Mouse (Mus musculus): ENCODE results near the gene Col17a1. TPM values are rescaled to one million over a fixed set of nuclear protein-coding genes. Genes with fewer than 3 reads are reported as not detected.
A peak's percentile ranks its signal among the peaks of the same experiment; 100 is the strongest.

The Col17a1 gene
- 0.27 and 0.54 TPM in 2 replicates for polyA plus RNA-seq (2012; rRNA removed)

GRCm38 (mm10) chr19:47691994-47692393 lies at the start of gene Col17a1:
Gene Col17a1 (minus strand): TSS chr19:47692094.
- no peak for DNase-seq
- TF ChIP-seq POLR2A (IDR thresholded peaks at IDR 0.05; ENCODE audit: low read depth, low read length) (no peak), CTCF (conservative IDR thresholded peaks at IDR 0.05; ENCODE audit: insufficient read depth, insufficient read length, low read depth, low read length) (no peak)
- H3K27ac ChIP-seq (ENCODE audit: insufficient read depth, low read depth, low read length) = no peak within 1 kb of the TSS
- no peak within 1 kb of the TSS for H3K4me3 ChIP-seq (ENCODE audit: insufficient read depth, low read depth, low read length)
- H3K27me3 ChIP-seq (replicated peaks; ENCODE audit: control insufficient read depth, insufficient read depth, low read length) = no peaks in the 10 kb centered on the region
- no peaks in the 10 kb centered on the region for H3K36me3 ChIP-seq (ENCODE audit: control insufficient read depth, insufficient read depth, low read length)
- no peaks in the 10 kb centered on the region for H3K4me1 ChIP-seq (ENCODE audit: control insufficient read depth, insufficient read depth, low read length)
- WGBS = 48% methylated on average over 6 of the region's 6 CpGs

DNA sequence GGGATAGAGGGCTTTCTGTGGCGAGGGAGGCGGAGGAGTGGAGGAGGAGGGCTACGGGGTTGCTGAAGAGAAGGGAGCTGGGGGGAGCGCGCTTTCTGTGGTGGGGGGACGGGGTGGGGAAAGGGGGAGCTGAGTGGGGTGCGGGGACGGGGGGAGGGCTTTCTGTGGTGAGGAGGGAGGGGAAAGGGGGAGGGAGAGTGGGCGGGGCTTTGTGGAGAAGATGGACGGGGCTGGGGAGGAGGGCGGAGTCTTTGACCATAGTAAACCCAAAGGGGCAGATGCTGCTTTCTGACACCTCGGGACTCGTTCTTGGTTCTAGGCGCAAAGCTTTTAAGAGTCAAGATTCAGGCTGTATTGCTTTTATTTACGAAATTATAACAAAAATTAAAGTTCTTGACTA lies 40.0 kb upstream of the Col17a1 start:
- TF ChIP-seq POLR2A (IDR thresholded peaks at IDR 0.05; ENCODE audit: low read depth, low read length) (no peak), CTCF (conservative IDR thresholded peaks at IDR 0.05; ENCODE audit: insufficient read depth, insufficient read length, low read depth, low read length) (no peak)
- Histone ChIP-seq H3K36me3 (ENCODE audit: control insufficient read depth, insufficient read depth, low read length) (peaks cover 13% of the 10 kb centered on the region), H3K27me3 (replicated peaks; ENCODE audit: control insufficient read depth, insufficient read depth, low read length) (no peaks in the 10 kb centered on the region), H3K4me1 (ENCODE audit: control insufficient read depth, insufficient read depth, low read length) (no peaks in the 10 kb centered on the region; the same call in 1 of the 2 replicates), H3K27ac (ENCODE audit: insufficient read depth, low read depth, low read length) (peak overlapping the region; percentile 93), H3K4me3 (ENCODE audit: insufficient read depth, low read depth, low read length) (peak overlapping the region; percentile 98)
- under 1% methylated on average over 14 of the region's 15 CpGs for WGBS
- DNase-seq = peak; percentile 65

DNA sequence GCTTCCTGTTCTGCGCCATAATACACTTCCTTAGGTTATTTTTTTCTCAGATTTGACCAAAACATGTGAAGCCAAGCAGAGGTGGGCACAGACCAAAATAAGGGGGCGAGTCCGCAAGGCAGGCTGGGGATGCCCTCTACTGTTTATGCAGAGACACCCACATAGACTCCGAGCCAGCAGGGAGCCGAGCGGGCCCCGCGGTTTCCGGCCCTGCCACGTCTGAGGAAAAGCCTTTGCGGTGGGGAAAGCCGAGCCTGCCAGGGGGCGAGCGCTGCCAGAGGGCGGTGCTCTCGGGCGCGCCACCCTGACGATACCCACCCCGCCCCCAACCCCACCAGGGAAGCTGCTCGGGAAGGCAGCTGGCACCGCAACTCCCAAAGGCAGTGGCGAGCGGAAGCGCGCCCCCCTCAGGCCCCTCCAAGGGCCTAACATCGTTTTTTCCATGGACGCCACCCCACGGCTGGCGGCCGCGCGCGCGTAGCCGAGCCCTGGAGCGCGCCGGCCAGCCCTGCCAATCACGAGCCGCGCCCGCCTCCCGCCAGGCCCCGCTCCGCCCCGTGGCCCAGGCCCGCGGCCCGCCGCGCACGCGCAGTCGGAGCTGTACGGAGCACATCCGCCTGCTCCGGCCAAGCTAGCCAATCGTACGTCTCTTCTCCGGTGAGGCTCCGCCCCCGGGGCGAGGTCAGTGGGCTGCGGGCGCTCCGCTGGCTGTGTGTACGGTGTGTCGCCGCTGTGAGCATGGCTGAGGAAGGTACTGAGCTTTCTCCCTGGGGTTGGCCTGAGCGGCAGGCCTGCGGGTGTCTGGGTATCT lies 39.4 kb upstream of the Col17a1 start, which contains the start of gene Sfr1:
Sfr1 (plus strand) TSS at position 612 of the 811 bp plus-strand sequence.
- Histone ChIP-seq H3K27me3 (replicated peaks; ENCODE audit: control insufficient read depth, insufficient read depth, low read length) (no peaks in the 10 kb centered on the region), H3K36me3 (ENCODE audit: control insufficient read depth, insufficient read depth, low read length) (peaks cover 13% of the 10 kb centered on the region), H3K27ac (ENCODE audit: insufficient read depth, low read depth, low read length) (peak within 1 kb of the TSS; percentile 93), H3K4me1 (ENCODE audit: control insufficient read depth, insufficient read depth, low read length) (no peaks in the 10 kb centered on the region; the same call in 1 of the 2 replicates), H3K4me3 (ENCODE audit: insufficient read depth, low read depth, low read length) (peak within 1 kb of the TSS; percentile 98)
- peak; percentile 99 for DNase-seq
- WGBS = 1% methylated on average over 72 of the region's 72 CpGs
- TF ChIP-seq CTCF (conservative IDR thresholded peaks at IDR 0.05; ENCODE audit: insufficient read depth, insufficient read length, low read depth, low read length) (peak; percentile 42; the same call in 1 of the 2 replicates), POLR2A (IDR thresholded peaks at IDR 0.05; ENCODE audit: low read depth, low read length) (peak; percentile 62)

DNA sequence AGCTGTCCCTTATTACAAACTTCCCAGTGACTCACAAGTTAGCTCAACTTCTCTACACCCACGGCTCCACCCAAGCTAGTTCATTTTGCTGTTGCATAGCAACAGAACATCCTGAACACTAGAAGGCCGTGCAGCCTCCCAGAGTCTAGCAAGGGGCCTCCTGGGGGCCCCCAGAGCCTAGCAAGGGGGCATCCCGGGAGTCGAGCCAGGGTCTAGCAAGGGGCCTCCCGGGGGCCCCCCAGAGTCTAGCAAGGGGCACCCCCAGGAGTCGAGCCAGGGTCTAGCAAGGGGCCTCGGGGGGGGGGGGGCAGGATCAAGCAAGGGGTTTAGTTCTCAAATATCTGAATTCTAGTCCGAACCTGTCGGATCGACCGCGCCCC lies 38.8 kb upstream of the Col17a1 start:
- H3K27ac ChIP-seq (ENCODE audit: insufficient read depth, low read depth, low read length) = peak overlapping the region; percentile 64
- DNase-seq = peak; percentile 66
- TF ChIP-seq CTCF (conservative IDR thresholded peaks at IDR 0.05; ENCODE audit: insufficient read depth, insufficient read length, low read depth, low read length) (no peak), POLR2A (IDR thresholded peaks at IDR 0.05; ENCODE audit: low read depth, low read length) (no peak)
- peaks cover 11% of the 10 kb centered on the region for H3K36me3 ChIP-seq (ENCODE audit: control insufficient read depth, insufficient read depth, low read length)
- H3K4me1 ChIP-seq (ENCODE audit: control insufficient read depth, insufficient read depth, low read length) = no peaks in the 10 kb centered on the region; the same call in 1 of the 2 replicates
- peak overlapping the region; percentile 58 for H3K4me3 ChIP-seq (ENCODE audit: insufficient read depth, low read depth, low read length)
- under 1% methylated on average over 12 of the region's 12 CpGs for WGBS
- H3K27me3 ChIP-seq (replicated peaks; ENCODE audit: control insufficient read depth, insufficient read depth, low read length) = no peaks in the 10 kb centered on the region

DNA sequence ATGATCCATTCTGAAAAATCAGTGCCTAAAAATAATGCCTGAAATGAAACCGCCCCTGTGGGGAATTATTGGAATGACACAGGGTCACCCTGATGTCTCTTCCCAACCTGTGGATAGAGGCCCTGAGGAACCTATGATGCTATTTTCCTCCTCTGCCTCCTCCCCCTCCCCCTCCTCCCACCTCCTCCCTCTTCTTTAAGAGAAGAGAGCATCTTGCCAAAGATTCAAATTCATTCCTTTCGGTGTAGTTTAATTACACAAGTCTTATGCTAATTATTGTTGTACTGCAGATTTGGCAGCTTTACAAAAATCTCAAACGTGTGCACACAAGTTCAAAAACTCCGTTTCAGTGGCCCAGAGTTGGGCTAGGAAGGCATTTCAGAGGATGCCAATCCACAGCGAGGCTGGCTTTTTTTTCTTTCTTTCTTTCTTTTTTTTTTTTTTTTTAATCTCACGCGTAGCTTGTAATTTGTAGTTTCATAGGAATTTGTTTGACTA lies 33.8 kb upstream of the Col17a1 start:
- H3K27ac ChIP-seq (ENCODE audit: insufficient read depth, low read depth, low read length) = no peak overlapping the region
- no peak overlapping the region for H3K4me3 ChIP-seq (ENCODE audit: insufficient read depth, low read depth, low read length)
- H3K36me3 ChIP-seq (ENCODE audit: control insufficient read depth, insufficient read depth, low read length) = no peaks in the 10 kb centered on the region
- WGBS = 46% methylated on average over 7 of the region's 7 CpGs
- peak; percentile 11 for DNase-seq
- TF ChIP-seq POLR2A (IDR thresholded peaks at IDR 0.05; ENCODE audit: low read depth, low read length) (no peak), CTCF (conservative IDR thresholded peaks at IDR 0.05; ENCODE audit: insufficient read depth, insufficient read length, low read depth, low read length) (no peak)
- no peaks in the 10 kb centered on the region; the same call in 1 of the 2 replicates for H3K4me1 ChIP-seq (ENCODE audit: control insufficient read depth, insufficient read depth, low read length)
- H3K27me3 ChIP-seq (replicated peaks; ENCODE audit: control insufficient read depth, insufficient read depth, low read length) = no peaks in the 10 kb centered on the region; the same call in 1 of the 2 replicates

DNA sequence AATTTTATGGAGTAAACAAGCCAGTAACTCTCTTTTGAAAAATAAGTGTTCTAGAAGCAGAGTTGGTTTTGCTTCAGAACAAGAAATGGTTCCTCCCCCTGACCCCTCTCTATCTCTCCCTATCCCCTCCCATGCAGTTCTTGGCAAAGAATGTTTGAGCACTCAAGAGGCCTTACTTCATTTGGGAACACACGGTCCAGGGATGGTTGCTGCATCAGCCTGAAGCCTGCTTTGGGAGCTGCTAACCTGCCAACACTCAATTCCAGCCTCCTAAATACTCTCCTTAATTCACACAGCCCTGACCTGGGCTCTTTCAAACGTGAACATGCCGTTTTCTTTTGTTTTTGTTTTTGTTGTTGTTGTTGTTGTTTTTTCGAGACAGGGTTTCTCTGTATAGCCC lies 33.0 kb upstream of the Col17a1 start:
- 80% methylated on average over 4 of the region's 4 CpGs for WGBS
- no peaks in the 10 kb centered on the region; the same call in 1 of the 2 replicates for H3K27me3 ChIP-seq (replicated peaks; ENCODE audit: control insufficient read depth, insufficient read depth, low read length)
- no peaks in the 10 kb centered on the region for H3K4me1 ChIP-seq (ENCODE audit: control insufficient read depth, insufficient read depth, low read length)
- no peak overlapping the region for H3K27ac ChIP-seq (ENCODE audit: insufficient read depth, low read depth, low read length)
- no peak overlapping the region for H3K4me3 ChIP-seq (ENCODE audit: insufficient read depth, low read depth, low read length)
- DNase-seq = no peak
- TF ChIP-seq POLR2A (IDR thresholded peaks at IDR 0.05; ENCODE audit: low read depth, low read length) = no peak
- TF ChIP-seq CTCF (conservative IDR thresholded peaks at IDR 0.05; ENCODE audit: insufficient read depth, insufficient read length, low read depth, low read length) = no peak
- no peaks in the 10 kb centered on the region for H3K36me3 ChIP-seq (ENCODE audit: control insufficient read depth, insufficient read depth, low read length)

DNA sequence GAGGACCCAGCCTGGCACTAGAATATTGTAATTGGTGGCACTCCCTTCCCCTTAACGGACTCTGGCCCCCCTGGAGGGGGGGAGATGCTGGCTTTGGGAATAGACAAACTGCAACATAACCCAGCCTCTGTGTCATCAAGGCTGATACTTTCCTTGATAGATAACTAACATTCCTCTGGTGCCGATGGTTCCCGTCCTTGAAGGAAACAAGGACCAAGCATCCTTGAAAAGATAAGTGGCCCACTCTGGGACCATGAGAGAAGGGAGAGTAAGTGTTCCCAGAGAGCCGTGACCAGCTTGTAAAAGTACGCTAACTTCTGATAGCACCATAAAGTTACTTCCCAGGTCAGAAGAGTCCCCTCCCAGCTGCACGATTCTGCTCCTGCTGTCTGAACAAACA lies 30.6 kb upstream of the Col17a1 start:
- WGBS = 32% methylated on average over 6 of the region's 6 CpGs
- TF ChIP-seq POLR2A (IDR thresholded peaks at IDR 0.05; ENCODE audit: low read depth, low read length) = no peak
- no peak for TF ChIP-seq CTCF (conservative IDR thresholded peaks at IDR 0.05; ENCODE audit: insufficient read depth, insufficient read length, low read depth, low read length)
- Histone ChIP-seq H3K27me3 (replicated peaks; ENCODE audit: control insufficient read depth, insufficient read depth, low read length) (no peaks in the 10 kb centered on the region; the same call in 1 of the 2 replicates), H3K27ac (ENCODE audit: insufficient read depth, low read depth, low read length) (no peak overlapping the region), H3K36me3 (ENCODE audit: control insufficient read depth, insufficient read depth, low read length) (no peaks in the 10 kb centered on the region), H3K4me1 (ENCODE audit: control insufficient read depth, insufficient read depth, low read length) (no peaks in the 10 kb centered on the region), H3K4me3 (ENCODE audit: insufficient read depth, low read depth, low read length) (no peak overlapping the region)
- no peak for DNase-seq
